Mouse (Mus musculus) cortical plate, adult 2 months (tissue): Measurements from ENCODE around the gene Map3k7cl. TPM values are rescaled to one million over a fixed set of nuclear protein-coding genes. Genes with fewer than 3 reads are reported as not detected.

ENCODE experiments used
- H3K27ac ChIP-seq: fragments of 200-500 bp; 2 replicates; pipeline ENCODE4 v1.5.1; 2012; ENCODE audit warnings: low read length, control low read depth, inconsistent platforms; ENCODE audit not compliant: insufficient read depth
- H3K4me1 ChIP-seq: fragments of 200-500 bp; 2 replicates; pipeline ENCODE4 v1.6.1; 2011; ENCODE audit warnings: low read length; ENCODE audit not compliant: control insufficient read depth, insufficient read depth
- H3K4me3 ChIP-seq: fragments of 200-500 bp; 2 replicates; pipeline ENCODE4 v1.5.1; 2011; ENCODE audit warnings: mild to moderate bottlenecking, low read length, control low read depth; ENCODE audit not compliant: insufficient read depth
- CTCF ChIP-seq: fragments of 200-500 bp; IDR thresholded peaks from 2 replicates; pipeline ENCODE4 v1.5.1; 2011; ENCODE audit warnings: mild to moderate bottlenecking, control low read depth, low read length; ENCODE audit not compliant: insufficient read depth; ENCODE audit errors: extremely low read depth
- POLR2A ChIP-seq: fragments of 200-500 bp; IDR thresholded peaks from 2 replicates; pipeline ENCODE4 v1.6.1; 2011; ENCODE audit warnings: mild to moderate bottlenecking, low read length, control low read depth; ENCODE audit not compliant: insufficient read depth; ENCODE audit errors: extremely low read depth
- polyA plus RNA-seq: library from polyadenylated mRNA; depleted of rRNA; stranded (reverse); fragments of >200 nt; gene quantifications from 2 replicates; pipeline ENCODE4 v1.2.3, GENCODE M21; 2012

Map3k7cl gene
- polyA plus RNA-seq, 1 experiment: 1.2 TPM

GRCm38 (mm10) chr16:87607959-87608358, 54.8 kb downstream of the Map3k7cl start:
- Histone ChIP-seq H3K27ac (no peak overlapping the region), H3K4me3 (no peak overlapping the region), H3K4me1 (no peaks in the 10 kb centered on the region; the same call in 1 of the 2 replicates)
- TF ChIP-seq POLR2A: no peak
- no peak for TF ChIP-seq CTCF

- no peak overlapping the region for H3K27ac ChIP-seq
- H3K4me3 ChIP-seq: no peak overlapping the region
- H3K4me1 ChIP-seq: no peaks in the 10 kb centered on the region
- TF ChIP-seq CTCF (no peak), POLR2A (no peak)
These were observed 57.0 kb downstream of the Map3k7cl start for GRCm38 (mm10) chr16:87610142-87610541.

GRCm38 (mm10) chr16:87610556-87611295, 57.6 kb downstream of the Map3k7cl start:
- Histone ChIP-seq H3K4me3 (no peak overlapping the region), H3K4me1 (no peaks in the 10 kb centered on the region), H3K27ac (no peak overlapping the region)
- TF ChIP-seq CTCF (no peak), POLR2A (no peak)

GRCm38 (mm10) chr16:87611420-87611819, 58.3 kb downstream of the Map3k7cl start:
- H3K27ac ChIP-seq: no peak overlapping the region
- no peaks in the 10 kb centered on the region for H3K4me1 ChIP-seq
- no peak for TF ChIP-seq POLR2A
- TF ChIP-seq CTCF: no peak
- H3K4me3 ChIP-seq: no peak overlapping the region

- Histone ChIP-seq H3K4me1 (no peaks in the 10 kb centered on the region), H3K27ac (no peak overlapping the region), H3K4me3 (no peak overlapping the region)
- TF ChIP-seq CTCF (no peak), POLR2A (no peak)
These were observed 59.2 kb downstream of the Map3k7cl start for GRCm38 (mm10) chr16:87612218-87612838.

GRCm38 (mm10) chr16:87617377-87617776, 64.2 kb downstream of the Map3k7cl start:
- Histone ChIP-seq H3K27ac (no peak overlapping the region), H3K4me1 (no peaks in the 10 kb centered on the region), H3K4me3 (no peak overlapping the region)
- TF ChIP-seq POLR2A (no peak), CTCF (no peak)

- no peaks in the 10 kb centered on the region for H3K4me1 ChIP-seq
- no peak overlapping the region for H3K4me3 ChIP-seq
- TF ChIP-seq CTCF (no peak), POLR2A (no peak)
- H3K27ac ChIP-seq: no peak overlapping the region
These were observed 68.1 kb downstream of the Map3k7cl start for GRCm38 (mm10) chr16:87621246-87621645.

GRCm38 (mm10) chr16:87623881-87624280, 70.8 kb downstream of the Map3k7cl start:
- no peak overlapping the region for H3K4me3 ChIP-seq
- H3K27ac ChIP-seq: no peak overlapping the region
- H3K4me1 ChIP-seq: no peaks in the 10 kb centered on the region
- TF ChIP-seq CTCF (no peak), POLR2A (no peak)

- no peaks in the 10 kb centered on the region for H3K4me1 ChIP-seq
- H3K4me3 ChIP-seq: no peak overlapping the region
- H3K27ac ChIP-seq: no peak overlapping the region
- TF ChIP-seq POLR2A (no peak), CTCF (no peak)
These were observed 71.8 kb downstream of the Map3k7cl start for GRCm38 (mm10) chr16:87624937-87625336.

- no peaks in the 10 kb centered on the region for H3K4me1 ChIP-seq
- no peak for TF ChIP-seq CTCF
These were observed 72.2 kb downstream of the Map3k7cl start for GRCm38 (mm10) chr16:87625341-87625740.

GRCm38 (mm10) chr16:87625816-87626215, 72.7 kb downstream of the Map3k7cl start:
- H3K4me1 ChIP-seq: no peaks in the 10 kb centered on the region
- TF ChIP-seq POLR2A: no peak
- no peak for TF ChIP-seq CTCF
- H3K4me3 ChIP-seq: no peak overlapping the region
- no peak overlapping the region for H3K27ac ChIP-seq

More at GRCm38 (mm10) chr16:87625341-87625740, 72.2 kb downstream of the Map3k7cl start:
- H3K27ac ChIP-seq: no peak overlapping the region
- H3K4me3 ChIP-seq: no peak overlapping the region
